Mouse (Mus musculus) thymus, adult 2 months (tissue): ENCODE results near the gene Hoxc12.

ENCODE experiments used
- CTCF ChIP-seq: fragments of 200-500 bp; IDR thresholded peaks from 2 replicates; pipeline ENCODE4 v1.5.1; 2012; ENCODE audit warnings: mild to moderate bottlenecking, control low read depth, low read length, moderate library complexity, borderline replicate concordance; ENCODE audit not compliant: control insufficient read depth, poor library complexity, insufficient read depth; ENCODE audit errors: extremely low read depth
- POLR2A ChIP-seq: fragments of 200-500 bp; IDR thresholded peaks from 2 replicates; pipeline ENCODE4 v1.6.1; 2012; ENCODE audit warnings: mild to moderate bottlenecking, low read length, control low read depth, moderate library complexity; ENCODE audit not compliant: control insufficient read depth, poor library complexity, insufficient read depth; ENCODE audit errors: extremely low read depth

DNA sequence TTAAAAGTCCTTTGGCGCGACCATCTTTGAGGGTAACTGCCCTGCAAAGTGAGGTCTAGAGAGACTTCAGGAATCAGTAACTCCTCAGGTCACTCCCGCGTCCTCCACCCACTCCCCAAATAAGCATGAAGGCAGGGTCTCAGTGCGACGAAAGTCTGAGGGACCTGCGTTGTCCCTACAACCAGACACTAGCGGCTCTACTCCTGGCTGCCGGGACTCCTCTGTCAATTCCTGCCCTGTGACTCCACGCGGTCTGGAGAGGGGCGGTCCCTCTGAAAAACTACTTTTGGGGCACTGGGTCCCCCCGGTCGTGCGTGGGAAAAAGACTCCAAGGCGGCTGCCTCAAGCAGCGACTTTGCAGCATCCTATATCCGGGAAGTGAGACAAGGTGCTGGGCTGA is 26.5 kb upstream of the Hoxc12 start:
- TF ChIP-seq CTCF (no peak), POLR2A (no peak)
